Mouse (Mus musculus) E14TG2a.4 (cell line): ENCODE results near the gene Irx2.

ENCODE experiments used
- H3K27me3 ChIP-seq: 2 replicates; pipeline ENCODE4 v1.6.1; 2014; ENCODE audit warnings: low read length, control low read depth; ENCODE audit not compliant: insufficient read depth
- H3K36me3 ChIP-seq: 2 replicates; pipeline ENCODE4 v1.6.1; 2014; ENCODE audit warnings: low read length, control low read depth; ENCODE audit not compliant: insufficient read depth
- H3K4me1 ChIP-seq: replicated peaks from 2 replicates; pipeline ENCODE4 v1.6.1; 2014; ENCODE audit warnings: low read depth, low read length, control low read depth
- H3K4me3 ChIP-seq: replicated peaks from 2 replicates; pipeline ENCODE4 v1.5.1; 2014; ENCODE audit warnings: mild to moderate bottlenecking, low read length
- H3K9me3 ChIP-seq: 2 replicates; pipeline ENCODE4 v1.6.1; 2014; ENCODE audit warnings: low read length, control low read depth
- CTCF ChIP-seq: conservative IDR thresholded peaks from 2 replicates; pipeline ENCODE4 v1.5.1; 2014; ENCODE audit warnings: low read length
- NANOG ChIP-seq: IDR thresholded peaks from 2 replicates; pipeline ENCODE4 v1.6.1; 2014; ENCODE audit warnings: borderline replicate concordance, low read length, mixed read lengths
- POU5F1 ChIP-seq: IDR thresholded peaks from 2 replicates; pipeline ENCODE4 v1.6.1; 2014; ENCODE audit warnings: low read length, borderline replicate concordance

Irx2 gene

GRCm38 (mm10) chr13:72640131-72640521 is 11.5 kb downstream of the Irx2 start:
- H3K4me1 ChIP-seq = peaks cover 41% of the 10 kb centered on the region
- TF ChIP-seq CTCF = peak; percentile 54
- no peak for TF ChIP-seq POU5F1
- H3K4me3 ChIP-seq = peak overlapping the region; percentile 67
- peaks cover 82% of the 10 kb centered on the region for H3K27me3 ChIP-seq
- peaks cover 14% of the 10 kb centered on the region for H3K9me3 ChIP-seq
- H3K36me3 ChIP-seq = no peaks in the 10 kb centered on the region

- TF ChIP-seq NANOG = no peak
- Histone ChIP-seq H3K4me3 (no peak overlapping the region), H3K36me3 (no peaks in the 10 kb centered on the region), H3K9me3 (peaks cover 9% of the 10 kb centered on the region; the same call in 1 of the 2 replicates), H3K4me1 (no peaks in the 10 kb centered on the region), H3K27me3 (no peaks in the 10 kb centered on the region)
Observed at GRCm38 (mm10) chr13:72656447-72656846, 27.8 kb downstream of the Irx2 start.

GRCm38 (mm10) chr13:72675826-72676225 is 47.2 kb downstream of the Irx2 start:
- no peaks in the 10 kb centered on the region for H3K36me3 ChIP-seq
- no peaks in the 10 kb centered on the region for H3K27me3 ChIP-seq
- TF ChIP-seq POU5F1 (no peak), NANOG (peak; percentile 22; the same call in 1 of the 2 replicates)
- no peak overlapping the region for H3K4me3 ChIP-seq
- no peaks in the 10 kb centered on the region; the same call in 1 of the 2 replicates for H3K4me1 ChIP-seq
- peaks cover 3% of the 10 kb centered on the region; the same call in 1 of the 2 replicates for H3K9me3 ChIP-seq
